Mouse (Mus musculus) urinary bladder, postnatal 25 days (tissue): ENCODE measurements around the gene Mast4.

Experiments used
- DNase-seq: peaks from one replicate; pipeline ENCODE4 v3.0.0; 2022; ENCODE audit warnings: low spot score

Gene Mast4

DNA sequence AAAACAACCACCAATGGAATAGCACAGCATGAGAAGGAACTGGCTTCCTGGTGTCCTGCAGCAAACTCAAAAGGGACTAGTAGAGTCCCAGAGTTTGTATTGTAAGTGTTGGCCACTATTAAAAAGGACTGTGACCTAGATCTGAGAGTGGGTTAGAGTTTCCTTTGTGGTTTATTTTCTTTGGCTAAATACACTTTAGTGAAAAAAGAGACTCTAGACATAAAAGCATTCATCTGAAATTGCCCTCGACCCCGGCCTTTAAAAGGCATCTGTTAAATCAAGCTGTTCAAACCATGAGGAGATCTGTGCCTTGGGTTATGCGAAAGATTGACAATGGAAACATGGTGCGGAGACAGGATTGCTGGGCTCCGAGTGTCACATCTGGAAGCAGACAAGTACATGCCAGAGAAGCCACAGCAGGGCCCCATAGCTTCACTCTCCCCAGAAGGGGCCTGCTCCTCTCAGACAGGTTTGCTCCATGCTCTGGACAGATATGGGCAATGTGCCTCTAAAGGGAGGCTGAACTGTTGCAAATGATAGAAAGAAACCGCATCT is 543.6 kb downstream of the Mast4 start:
- no peak for DNase-seq

DNA sequence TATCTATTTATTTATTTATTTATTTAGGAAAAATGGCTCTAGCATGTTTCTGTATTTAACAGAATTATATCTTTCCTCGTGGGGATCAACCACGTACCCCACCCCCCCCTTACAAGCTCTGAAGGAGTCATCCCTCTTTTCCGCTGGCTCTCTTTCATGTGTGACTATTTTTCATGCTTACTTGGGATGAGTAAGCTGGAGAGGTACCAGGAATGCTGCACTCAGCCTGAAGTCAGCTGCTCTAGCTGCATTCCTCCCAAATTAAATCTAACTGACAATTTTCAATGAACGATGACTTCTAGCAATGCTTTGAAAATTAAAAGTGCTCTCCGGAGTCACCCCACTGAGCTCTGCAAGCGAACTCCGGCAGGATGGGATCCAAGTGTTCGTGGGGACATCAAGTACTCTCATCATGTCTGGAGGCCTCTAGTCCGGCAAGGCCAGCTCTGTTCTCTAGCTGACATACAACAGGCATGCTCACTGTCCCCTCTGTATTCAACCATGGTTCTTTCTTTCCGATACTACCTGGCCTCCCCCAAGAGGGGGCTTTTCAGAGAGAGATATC is 547.5 kb downstream of the Mast4 start:
- no peak for DNase-seq

DNA sequence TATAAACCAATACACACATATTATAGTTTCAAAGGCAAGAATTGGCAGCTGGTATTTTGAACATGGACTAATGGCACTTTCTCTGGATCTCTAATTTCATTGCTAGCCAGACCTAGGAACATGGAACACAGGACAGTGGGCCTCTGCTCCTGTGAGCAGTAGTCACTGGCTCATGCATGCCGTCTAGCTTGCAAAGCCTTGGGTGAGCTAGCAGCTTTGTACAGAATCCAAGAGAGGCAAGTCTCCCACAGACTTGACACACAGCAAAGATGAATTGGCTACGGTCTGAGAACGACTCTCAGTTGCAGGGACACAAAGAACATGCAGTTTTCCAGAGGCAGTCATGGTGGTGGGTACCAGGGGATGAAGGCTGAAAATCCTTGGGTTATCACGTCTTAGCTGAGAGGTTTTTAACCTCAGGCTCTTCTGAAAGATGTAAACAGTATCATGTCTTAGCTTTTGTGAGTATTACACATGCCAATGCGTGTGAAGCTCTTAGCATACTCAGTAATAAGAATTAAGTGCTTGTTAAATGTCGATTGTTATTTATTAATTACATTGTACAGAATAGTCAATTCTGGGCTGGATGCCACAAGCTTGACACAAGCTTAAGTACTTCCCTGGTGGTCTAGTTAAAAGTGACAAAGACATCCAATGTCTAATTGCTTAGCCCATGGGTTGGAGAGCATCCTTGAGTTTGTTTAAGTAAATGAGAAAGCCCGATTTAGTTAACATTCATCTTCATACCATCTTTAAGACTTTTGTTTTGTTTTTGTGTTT is 550.6 kb downstream of the Mast4 start:
- DNase-seq, result no peak

DNA sequence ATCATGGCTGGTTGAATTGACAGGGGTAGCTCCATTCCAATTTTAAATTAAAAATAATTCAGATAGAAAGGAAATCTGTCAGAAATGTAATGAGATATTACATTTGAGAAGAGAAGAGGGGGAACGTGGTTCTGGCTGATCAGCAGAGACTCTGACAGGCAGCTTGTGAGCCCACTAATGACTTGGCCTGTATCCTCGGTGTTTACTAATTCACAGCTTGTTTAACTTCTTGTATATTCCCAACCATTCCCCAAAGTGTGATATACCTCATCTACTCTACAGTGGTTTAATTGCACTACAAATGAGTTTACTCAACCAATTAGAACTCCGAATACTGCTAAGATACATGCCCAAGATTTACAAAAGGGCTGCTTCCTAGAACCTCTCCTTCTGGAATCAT is 555.0 kb downstream of the Mast4 start:
- DNase-seq, result no peak

DNA sequence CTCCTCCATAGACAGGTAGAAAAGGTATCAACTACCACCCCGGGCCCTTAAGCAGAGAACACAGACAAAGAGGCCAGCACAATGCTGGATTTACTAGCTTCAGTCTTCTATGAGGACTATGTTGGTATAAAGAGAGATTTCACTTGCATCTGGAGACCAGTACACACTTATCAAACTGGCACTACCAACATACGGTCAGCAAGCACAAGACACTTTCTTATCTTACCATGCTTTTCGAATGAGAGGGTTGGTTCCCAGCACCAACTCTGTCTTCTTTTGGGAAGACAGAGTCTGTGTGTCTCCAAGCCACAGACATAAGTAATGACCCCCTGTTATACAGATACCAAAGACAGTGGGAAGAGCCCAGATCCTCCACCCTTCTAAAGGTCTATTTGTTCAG is 555.4 kb downstream of the Mast4 start:
- DNase-seq, result no peak

DNA sequence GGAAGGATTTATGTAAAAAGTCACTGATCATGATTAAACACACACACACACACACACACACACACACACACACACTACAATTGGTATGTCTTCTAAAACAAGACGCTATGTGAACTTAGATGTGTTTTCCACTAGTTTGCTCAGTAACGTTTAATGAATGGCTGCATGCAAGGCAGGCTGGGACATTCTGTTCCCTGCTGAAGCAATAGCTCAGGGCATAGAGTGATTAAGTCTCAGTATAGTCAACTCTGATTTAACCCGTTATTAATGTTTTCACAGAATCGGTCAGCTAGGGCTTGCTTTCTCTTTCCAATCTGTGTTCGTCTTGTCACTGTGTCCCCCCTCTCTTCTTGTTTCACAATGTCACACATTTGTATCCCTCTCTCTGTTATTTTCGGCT is 558.8 kb downstream of the Mast4 start:
- no peak for DNase-seq

DNA sequence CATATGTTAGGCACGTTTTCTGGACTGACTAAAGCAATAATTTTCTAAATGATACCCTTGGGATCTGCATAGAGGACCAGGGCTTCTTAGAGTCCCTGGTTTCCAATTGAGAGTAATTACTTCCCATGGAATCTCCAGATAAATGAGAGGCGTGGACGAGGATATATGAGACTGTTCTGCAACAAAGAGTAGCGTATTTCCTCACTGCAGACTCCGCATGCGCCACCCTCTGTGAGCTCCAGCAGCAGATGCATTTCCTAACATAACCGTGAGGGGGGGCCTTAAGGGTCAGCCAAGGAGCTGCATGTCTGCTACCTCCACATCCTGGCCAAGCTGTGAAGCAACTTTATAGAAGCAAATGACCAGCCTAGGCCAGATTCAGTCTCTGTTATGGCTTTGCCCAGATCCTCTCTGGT is 559.5 kb downstream of the Mast4 start:
- DNase-seq, result no peak

DNA sequence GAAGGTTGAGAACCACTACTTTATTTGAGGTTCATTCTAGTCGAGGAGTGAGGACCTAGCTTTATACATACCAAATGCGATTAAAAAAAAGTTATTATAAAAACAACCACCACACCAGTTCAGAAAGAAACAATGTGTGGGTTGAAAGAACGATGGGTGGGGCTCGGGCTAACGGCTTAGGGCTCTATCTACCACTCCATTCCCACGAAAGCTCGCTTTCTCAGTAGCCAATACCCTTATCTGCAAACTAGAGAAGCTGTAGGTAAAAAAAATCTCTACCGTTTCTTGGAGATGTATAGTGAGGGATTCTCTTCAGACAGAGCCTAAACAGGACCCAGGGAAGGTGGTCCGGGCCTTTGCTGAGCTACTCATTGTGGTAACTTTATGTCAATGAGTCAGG is 561.1 kb downstream of the Mast4 start:
- no peak for DNase-seq

DNA sequence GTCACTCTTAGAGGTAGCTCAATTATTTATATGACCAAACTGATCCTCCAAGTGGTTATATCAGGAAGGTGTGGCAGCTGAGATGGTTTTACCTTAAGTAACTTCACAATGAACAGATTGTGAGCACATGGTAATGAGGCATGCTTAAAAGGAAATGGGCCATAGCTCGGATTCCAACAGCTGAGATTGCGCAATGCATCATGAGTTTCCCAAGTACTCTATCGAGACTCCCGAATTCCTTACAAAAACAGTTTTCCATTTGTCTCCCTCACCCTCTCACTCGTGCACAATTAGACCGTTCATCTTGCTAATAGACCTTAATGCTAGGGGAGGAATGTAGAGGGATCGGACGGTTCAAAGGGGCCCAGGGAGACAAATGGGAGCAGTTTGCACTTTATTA is 564.1 kb downstream of the Mast4 start:
- no peak for DNase-seq

DNA sequence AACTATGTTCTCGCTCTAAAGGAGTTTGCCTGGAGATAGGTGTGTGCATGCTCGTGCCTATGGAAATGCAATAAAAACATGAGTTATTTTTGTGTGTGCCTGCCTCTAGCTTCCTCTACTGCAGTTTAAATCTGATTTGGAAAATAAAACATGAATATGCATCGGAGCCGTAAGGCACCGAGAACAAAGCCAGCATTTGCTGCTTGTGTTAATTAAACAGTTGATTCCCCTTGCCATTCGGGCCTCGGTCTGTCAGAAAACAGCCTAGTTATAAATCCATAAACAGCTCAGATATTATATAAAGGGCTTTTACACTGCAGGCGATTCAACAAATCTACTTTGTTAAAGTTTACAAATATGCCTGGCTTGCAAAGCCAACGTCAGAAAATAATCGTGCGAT is 565.8 kb downstream of the Mast4 start:
- no peak for DNase-seq

DNA sequence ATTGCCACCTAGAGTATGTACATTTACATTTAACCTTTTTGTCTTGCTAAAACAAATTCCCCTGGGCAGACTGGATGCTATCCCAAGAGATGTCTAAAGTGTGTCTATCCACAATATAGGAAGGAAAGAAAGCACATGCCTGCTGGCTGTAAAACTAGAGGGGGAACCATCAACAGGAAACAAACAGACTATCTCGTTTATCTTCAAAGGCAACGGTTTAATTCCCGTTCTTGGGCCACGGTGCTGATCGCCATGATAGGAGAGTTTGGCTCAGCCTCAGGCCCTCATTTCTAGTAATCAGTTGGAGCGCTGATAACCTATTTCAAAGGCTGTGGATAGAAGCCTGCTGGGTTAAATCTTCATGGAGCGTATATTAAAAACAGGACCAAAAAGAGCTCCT is 567.2 kb downstream of the Mast4 start:
- DNase-seq, result no peak

DNA sequence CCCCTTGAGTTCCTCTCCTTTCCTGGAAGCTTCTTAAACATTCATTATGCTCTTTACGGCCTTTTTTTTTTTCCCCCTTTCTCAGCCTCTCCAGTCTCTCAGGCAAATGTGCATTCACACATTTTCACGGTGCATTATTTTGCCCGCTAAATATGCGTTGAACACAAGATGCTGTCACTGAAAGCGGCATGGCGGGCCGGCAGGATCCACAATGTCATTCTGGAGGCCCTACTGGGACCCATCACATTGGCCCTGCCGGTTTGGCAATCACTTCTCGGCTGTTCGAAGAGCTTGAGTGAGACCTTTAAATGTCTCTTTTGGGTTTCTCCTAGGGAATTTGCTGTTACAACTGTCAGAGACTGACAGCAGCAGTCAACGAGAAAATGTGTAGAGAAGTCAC is 569.1 kb downstream of the Mast4 start:
- no peak for DNase-seq

DNA sequence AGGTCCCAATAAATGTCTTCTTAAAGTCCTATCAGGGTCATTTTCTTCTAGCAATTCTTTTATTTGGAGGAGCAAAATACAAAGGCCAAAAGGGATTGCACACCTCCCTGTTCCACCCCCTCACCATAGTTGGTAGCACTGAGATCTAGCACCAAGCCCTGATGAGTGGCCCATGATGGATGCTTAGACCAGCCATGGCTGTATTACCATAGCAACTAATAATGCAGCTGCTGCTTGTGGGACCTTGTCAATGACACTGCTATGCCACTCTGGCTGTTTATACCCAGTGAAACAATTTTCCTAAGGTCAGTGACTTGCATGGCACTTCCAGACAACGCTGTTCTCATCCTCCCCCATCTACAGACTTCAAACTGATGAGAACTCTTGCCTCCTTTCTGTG is 570.1 kb downstream of the Mast4 start:
- no peak for DNase-seq

DNA sequence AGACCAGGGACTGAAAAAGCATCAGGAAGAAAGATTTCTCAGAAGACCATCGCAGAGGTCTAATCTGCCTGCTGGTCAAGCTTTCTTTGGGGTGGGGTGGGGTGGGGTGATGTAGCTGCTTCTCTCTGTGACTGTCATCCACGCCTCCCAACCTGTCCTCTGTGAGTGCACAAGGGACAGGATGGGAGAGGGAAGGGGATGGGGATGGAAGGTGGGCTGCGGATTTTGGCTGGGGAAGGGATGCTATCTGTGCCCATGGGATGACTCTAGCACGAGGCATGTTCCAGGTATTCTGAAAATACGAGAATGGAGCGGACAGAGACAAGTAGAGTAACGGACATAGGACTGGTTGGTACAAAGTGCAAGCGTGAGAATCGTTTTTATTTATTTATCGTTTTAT is 572.1 kb downstream of the Mast4 start:
- DNase-seq, result no peak

DNA sequence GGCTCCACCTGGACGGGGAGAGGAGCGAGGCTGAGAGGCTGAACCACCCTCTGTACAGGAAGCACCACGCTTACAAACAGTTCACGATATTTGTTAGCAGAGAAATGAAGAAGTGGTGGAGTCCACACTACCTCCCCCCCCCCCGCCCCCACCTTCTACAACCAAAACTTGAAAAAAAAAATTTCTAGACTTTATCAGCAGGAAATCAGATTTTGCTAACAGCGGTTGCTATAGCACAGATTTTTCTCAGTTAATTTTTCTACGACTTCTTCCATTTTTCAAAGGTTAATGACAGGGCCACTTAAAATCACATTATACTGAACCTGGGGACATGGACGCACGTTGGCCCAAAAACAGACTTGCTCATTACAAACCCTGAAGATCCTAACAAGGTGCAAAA is 572.9 kb downstream of the Mast4 start:
- DNase-seq, result no peak

DNA sequence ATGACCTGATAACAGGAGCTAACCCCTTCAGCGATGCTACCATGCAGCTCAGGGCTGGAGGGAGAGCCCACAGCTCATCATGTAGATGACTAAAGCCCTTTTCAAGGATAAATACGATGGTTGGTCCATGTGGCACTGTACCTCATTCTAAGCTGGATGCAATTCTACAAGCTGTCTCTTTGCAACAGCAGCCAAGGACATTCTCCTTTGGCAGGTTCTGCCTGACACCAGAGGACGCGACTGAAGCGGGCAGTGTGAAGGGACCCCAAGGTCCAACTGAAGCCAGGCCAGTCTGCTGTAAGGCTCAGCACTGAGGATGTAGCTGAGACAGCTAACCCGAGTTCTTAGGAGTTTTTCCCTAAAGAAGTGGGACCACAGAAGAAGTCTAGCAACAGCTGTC is 576.3 kb downstream of the Mast4 start:
- no peak for DNase-seq

DNA sequence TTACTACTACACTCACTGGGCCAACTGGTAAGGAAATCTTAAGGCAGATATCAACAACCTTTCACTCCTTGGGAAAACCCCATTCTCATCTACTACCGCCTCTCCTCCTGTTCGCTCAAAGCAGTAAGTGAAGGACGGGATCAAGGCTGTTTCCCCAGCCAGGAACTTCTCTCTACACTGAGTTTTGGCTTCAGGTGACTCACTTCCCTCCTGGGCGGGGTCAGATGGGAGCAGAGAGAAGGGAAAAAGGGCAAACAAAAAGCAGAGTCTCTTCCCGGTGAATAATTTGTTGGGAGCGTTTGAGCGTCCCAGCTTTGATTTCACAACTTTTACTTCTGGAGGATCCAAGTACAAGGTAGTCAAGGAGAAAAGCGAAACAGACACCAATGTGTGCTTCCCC is 578.2 kb downstream of the Mast4 start:
- no peak for DNase-seq

DNA sequence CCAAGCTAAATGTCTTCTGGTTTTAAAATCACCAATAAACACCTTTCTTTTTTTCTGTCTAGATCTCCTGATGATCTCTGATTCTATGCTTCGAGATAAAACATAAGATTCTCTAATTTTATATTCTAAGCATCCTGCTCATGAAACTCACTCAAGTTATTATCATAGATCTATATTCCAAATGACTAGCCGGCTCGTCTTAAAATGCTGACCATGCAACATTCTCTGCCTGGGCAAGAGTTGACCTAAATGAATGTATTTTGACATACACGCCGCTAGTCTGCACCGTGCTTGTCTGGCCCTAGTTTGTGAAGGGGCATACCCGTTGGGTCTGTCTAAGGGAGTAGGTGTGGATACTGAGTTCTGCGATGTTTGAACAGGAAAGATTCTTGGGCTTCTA is 579.2 kb downstream of the Mast4 start:
- DNase-seq, result no peak

DNA sequence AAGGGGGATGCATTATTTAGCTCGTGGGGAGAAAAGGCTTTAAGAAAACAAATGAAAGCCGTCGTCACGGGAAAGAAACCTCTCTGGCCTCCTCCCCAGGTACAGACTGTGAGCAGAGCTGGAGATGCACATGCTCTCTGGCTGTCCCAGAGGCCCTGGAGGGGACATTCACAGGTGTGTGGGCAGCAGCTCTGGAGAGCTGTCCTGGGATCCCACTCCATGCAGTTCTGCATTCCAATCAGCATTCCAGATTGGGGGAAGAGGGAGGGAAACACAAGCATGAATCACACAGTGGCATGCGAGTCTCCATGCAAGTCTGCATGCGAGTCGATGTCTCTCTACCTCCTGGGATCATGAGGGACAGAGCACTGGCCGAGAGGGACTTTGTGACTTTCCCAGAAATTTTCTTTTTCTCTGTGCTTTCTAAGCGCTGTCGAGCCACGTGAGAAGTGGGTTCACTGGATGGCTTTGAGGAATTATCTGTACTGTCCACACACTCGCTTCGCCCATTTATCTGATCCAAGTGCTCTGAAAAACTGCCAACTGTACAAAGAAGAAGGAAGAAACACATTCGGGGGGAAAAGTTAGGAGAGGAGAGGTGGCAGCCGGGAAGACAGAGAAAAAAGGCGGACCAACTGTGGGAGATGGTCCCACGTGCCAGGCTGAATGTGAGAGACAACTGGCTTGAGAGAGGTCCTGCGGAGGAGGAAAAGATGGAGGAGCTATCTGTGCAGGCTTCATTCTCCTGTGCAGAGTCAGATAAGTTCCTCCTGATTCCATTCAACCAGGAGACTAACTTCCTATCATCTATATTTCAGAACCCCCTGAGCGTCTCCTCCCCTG is 580.4 kb downstream of the Mast4 start:
- DNase-seq, result no peak

DNA sequence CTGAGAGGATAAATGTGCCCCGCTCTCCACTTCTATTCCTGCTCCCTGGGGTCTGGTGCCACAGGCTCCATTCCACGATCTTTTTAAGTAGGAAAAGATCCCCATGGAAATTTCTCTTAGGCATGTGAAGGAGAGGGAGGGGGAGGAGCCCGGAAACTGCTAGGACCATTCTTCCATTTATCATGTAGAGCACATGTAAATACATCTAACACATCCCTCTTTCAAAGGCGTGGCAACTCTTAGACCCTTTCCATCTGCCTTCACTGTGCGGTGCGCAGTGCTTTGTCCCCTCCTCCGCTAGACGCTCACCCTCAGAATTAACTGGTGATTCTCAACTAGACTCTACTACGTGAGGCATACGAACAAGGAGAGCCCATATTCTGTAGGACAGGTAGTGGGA is 584.4 kb downstream of the Mast4 start:
- no peak for DNase-seq

DNA sequence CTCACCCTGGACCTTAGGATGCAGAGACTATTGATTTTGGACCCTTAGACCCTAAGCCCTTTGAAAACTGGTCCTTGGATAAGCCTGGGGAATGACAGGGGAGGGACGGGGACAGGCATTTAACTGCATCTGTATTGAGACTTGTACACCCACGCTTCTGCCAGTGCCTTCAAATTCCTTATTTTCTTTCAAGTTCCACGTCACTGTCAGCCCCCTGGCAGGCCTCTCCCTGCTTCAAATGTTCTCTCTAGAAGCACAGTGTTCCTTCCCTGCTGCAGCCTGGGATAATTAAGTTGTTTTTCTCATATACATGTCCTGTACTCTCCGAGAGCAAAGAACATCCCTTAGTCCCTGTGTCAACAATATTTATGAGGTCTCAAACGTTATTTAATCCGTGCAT is 585.1 kb downstream of the Mast4 start:
- DNase-seq, result no peak

DNA sequence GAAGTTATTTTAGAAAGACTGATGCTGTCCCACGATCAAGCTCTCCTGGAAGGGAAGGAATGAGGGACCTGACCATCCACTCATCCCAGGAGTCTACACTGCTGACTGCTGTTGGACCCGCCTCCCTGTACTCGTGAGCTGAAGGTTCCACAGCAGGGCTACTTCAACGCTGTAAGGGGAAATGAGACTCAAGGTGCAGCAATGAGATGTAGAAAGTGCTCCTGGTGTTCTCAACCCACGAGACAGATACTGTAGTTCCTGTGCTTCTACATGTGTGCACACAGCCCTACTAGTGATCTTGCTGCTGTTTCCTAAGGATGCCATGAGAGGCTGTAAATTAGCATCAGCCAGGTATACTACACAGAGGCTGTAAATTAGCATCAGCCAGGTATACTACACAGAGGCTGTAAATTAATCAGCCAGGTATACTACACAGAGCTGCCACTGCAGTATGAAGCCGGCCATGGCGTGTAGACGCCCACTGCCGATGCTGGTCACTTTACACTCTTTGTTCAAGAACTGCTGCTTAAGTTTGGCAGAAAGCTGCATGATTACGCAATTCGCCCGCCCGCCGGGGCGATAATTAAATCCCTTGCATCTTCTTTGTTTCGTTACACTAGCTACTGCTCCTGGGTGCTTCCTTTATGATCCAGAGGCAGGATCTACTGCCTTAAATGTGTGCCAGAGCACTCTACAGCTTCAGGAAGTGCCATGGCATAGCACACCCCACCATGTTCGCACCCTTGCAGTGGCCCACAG is 587.3 kb downstream of the Mast4 start:
- DNase-seq, result no peak
